Mouse (Mus musculus): Measurements from ENCODE around the gene Rhbg. TPM values are rescaled to one million over a fixed set of nuclear protein-coding genes. Genes with fewer than 3 reads are reported as not detected.
"Not testable (repeated sequence)": the region's sequence is repeated elsewhere in the genome, so short reads cannot be mapped to it uniquely, and the experiment has no call there.

The Rhbg gene
- 15.8 and 20.1 TPM in 2 replicates for polyA plus RNA-seq (2015; fragmentation: Nextera tagmentation; extraction: Ambion mirVana)

GRCm38 (mm10) chr3:88254268-88254926 is at the start of gene Rhbg:
TSS of gene Rhbg (minus strand) at chr3:88254709.
- H3K4me2 ChIP-seq (replicated peaks) = peak within 1 kb of the TSS; percentile 69
- H3K4me3 ChIP-seq (replicated peaks) = peak within 1 kb of the TSS; percentile 45
- no peak for ATAC-seq (ENCODE audit: insufficient number of reproducible peaks, low FRiP score, low TSS enrichment, low read depth)
- H3K4me1 ChIP-seq = peaks cover 8% of the 10 kb centered on the region
- peaks cover 37% of the 10 kb centered on the region for H3K27me3 ChIP-seq
- H3K9me3 ChIP-seq (replicated peaks) = no peaks in the 10 kb centered on the region
- H3K9ac ChIP-seq = peak within 1 kb of the TSS; percentile 26; the same call in 1 of the 2 replicates
- no peak within 1 kb of the TSS for H3K27ac ChIP-seq (replicated peaks)
- WGBS = 2% methylated on average over 34 of the region's 34 CpGs
- H3K36me3 ChIP-seq = no peaks in the 10 kb centered on the region

- Histone ChIP-seq H3K27me3 (no peaks in the 10 kb centered on the region), H3K4me3 (replicated peaks) (no peak overlapping the region), H3K4me2 (replicated peaks) (no peak overlapping the region), H3K9ac (no peak overlapping the region), H3K36me3 (peaks cover 47% of the 10 kb centered on the region), H3K27ac (replicated peaks) (no peak overlapping the region), H3K4me1 (peaks cover 12% of the 10 kb centered on the region), H3K9me3 (replicated peaks) (no peaks in the 10 kb centered on the region)
- WGBS = 92% methylated on average over 1 of the region's 1 CpGs
- ATAC-seq (ENCODE audit: insufficient number of reproducible peaks, low FRiP score, low TSS enrichment, low read depth) = no peak
Observed at GRCm38 (mm10) chr3:88299172-88299571, 44.7 kb upstream of the Rhbg start.

- Histone ChIP-seq H3K4me1 (peaks cover 12% of the 10 kb centered on the region), H3K4me2 (replicated peaks) (peak overlapping the region; percentile 68), H3K27me3 (no peaks in the 10 kb centered on the region), H3K36me3 (peaks cover 32% of the 10 kb centered on the region), H3K9ac (peak overlapping the region; percentile 74), H3K9me3 (replicated peaks) (no peaks in the 10 kb centered on the region), H3K27ac (replicated peaks) (peak overlapping the region; percentile 94), H3K4me3 (replicated peaks) (peak overlapping the region; percentile 82)
- WGBS = under 1% methylated on average over 30 of the region's 30 CpGs
- ATAC-seq (ENCODE audit: insufficient number of reproducible peaks, low FRiP score, low TSS enrichment, low read depth) = no peak
Observed at GRCm38 (mm10) chr3:88297321-88297851, 42.9 kb upstream of the Rhbg start.

GRCm38 (mm10) chr3:88296561-88297318 is 42.2 kb upstream of the Rhbg start, which contains the start of the genes Tsacc and Cct3:
TSS of gene Tsacc (minus strand) at chr3:88296999.
TSS of gene Cct3 (plus strand) at chr3:88297116.
- H3K27me3 ChIP-seq = no peaks in the 10 kb centered on the region
- H3K36me3 ChIP-seq = peaks cover 27% of the 10 kb centered on the region
- H3K9ac ChIP-seq = peak within 1 kb of the TSS; percentile 74
- H3K9me3 ChIP-seq (replicated peaks) = no peaks in the 10 kb centered on the region
- H3K27ac ChIP-seq (replicated peaks) = peak within 1 kb of the TSS; percentile 94
- peak; percentile 100 for ATAC-seq (ENCODE audit: insufficient number of reproducible peaks, low FRiP score, low TSS enrichment, low read depth)
- H3K4me1 ChIP-seq = peaks cover 12% of the 10 kb centered on the region
- H3K4me3 ChIP-seq (replicated peaks) = peak within 1 kb of the TSS; percentile 82
- WGBS = under 1% methylated on average over 44 of the region's 44 CpGs
- H3K4me2 ChIP-seq (replicated peaks) = peak within 1 kb of the TSS; percentile 68

GRCm38 (mm10) chr3:88296110-88296560 is 41.6 kb upstream of the Rhbg start:
- no peak for ATAC-seq (ENCODE audit: insufficient number of reproducible peaks, low FRiP score, low TSS enrichment, low read depth)
- Histone ChIP-seq H3K9ac (peak overlapping the region; percentile 37; the same call in 1 of the 2 replicates), H3K4me2 (replicated peaks) (peak overlapping the region; percentile 63), H3K4me3 (replicated peaks) (peak overlapping the region; percentile 82), H3K36me3 (peaks cover 21% of the 10 kb centered on the region), H3K4me1 (peaks cover 12% of the 10 kb centered on the region), H3K27ac (replicated peaks) (peak overlapping the region; percentile 92), H3K9me3 (replicated peaks) (no peaks in the 10 kb centered on the region), H3K27me3 (no peaks in the 10 kb centered on the region)
- 1% methylated on average over 12 of the region's 12 CpGs for WGBS

- not testable (repeated sequence) for ATAC-seq (ENCODE audit: insufficient number of reproducible peaks, low FRiP score, low TSS enrichment, low read depth); H3K4me3 ChIP-seq (replicated peaks); H3K9ac ChIP-seq; H3K27me3 ChIP-seq; H3K27ac ChIP-seq (replicated peaks); H3K9me3 ChIP-seq (replicated peaks)
- peaks cover 13% of the 10 kb centered on the region for H3K36me3 ChIP-seq
- H3K4me1 ChIP-seq = peaks cover 12% of the 10 kb centered on the region
- WGBS = 74% methylated on average over 1 of the region's 1 CpGs
- peak overlapping the region; percentile 63; the same call in 1 of the 2 replicates for H3K4me2 ChIP-seq (replicated peaks)
Observed at GRCm38 (mm10) chr3:88295272-88295671, 40.8 kb upstream of the Rhbg start.

GRCm38 (mm10) chr3:88291970-88292369 is 37.5 kb upstream of the Rhbg start:
- no peak for ATAC-seq (ENCODE audit: insufficient number of reproducible peaks, low FRiP score, low TSS enrichment, low read depth)
- no peak overlapping the region for H3K9ac ChIP-seq
- no peaks in the 10 kb centered on the region for H3K27me3 ChIP-seq
- 50% methylated on average over 4 of the region's 4 CpGs for WGBS
- 0 out of 2 replicates have a peak, but pooled peaks cover 3% of the 10 kb centered on the region for H3K4me1 ChIP-seq
- H3K27ac ChIP-seq (replicated peaks) = no peak overlapping the region
- no peak overlapping the region for H3K4me3 ChIP-seq (replicated peaks)
- H3K36me3 ChIP-seq = no peaks in the 10 kb centered on the region
- H3K9me3 ChIP-seq (replicated peaks) = no peaks in the 10 kb centered on the region
- H3K4me2 ChIP-seq (replicated peaks) = no peak overlapping the region

GRCm38 (mm10) chr3:88288133-88288713 is 33.7 kb upstream of the Rhbg start:
- not testable (repeated sequence) for H3K4me2 ChIP-seq (replicated peaks); H3K9ac ChIP-seq; H3K27me3 ChIP-seq; H3K27ac ChIP-seq (replicated peaks); H3K4me3 ChIP-seq (replicated peaks); H3K36me3 ChIP-seq; H3K4me1 ChIP-seq; H3K9me3 ChIP-seq (replicated peaks); ATAC-seq (ENCODE audit: insufficient number of reproducible peaks, low FRiP score, low TSS enrichment, low read depth)
- 78% methylated on average over 8 of the region's 10 CpGs for WGBS

- H3K27ac ChIP-seq (replicated peaks) = no peak within 1 kb of the TSS
- ATAC-seq (ENCODE audit: insufficient number of reproducible peaks, low FRiP score, low TSS enrichment, low read depth) = no peak
- WGBS = 94% methylated on average over 4 of the region's 4 CpGs
Observed at GRCm38 (mm10) chr3:88287110-88287509, 32.6 kb upstream of the Rhbg start, which contains the start of gene Gm38392. TSS of gene Gm38392 (minus strand) at chr3:88287210.

GRCm38 (mm10) chr3:88285565-88285895 is 31.0 kb upstream of the Rhbg start:
- H3K36me3 ChIP-seq; H3K27ac ChIP-seq (replicated peaks); H3K9me3 ChIP-seq (replicated peaks); H3K4me2 ChIP-seq (replicated peaks); ATAC-seq (ENCODE audit: insufficient number of reproducible peaks, low FRiP score, low TSS enrichment, low read depth); H3K9ac ChIP-seq; H3K4me1 ChIP-seq; H3K27me3 ChIP-seq; H3K4me3 ChIP-seq (replicated peaks): not testable (repeated sequence)
- WGBS = 100% methylated on average over 2 of the region's 2 CpGs

More at GRCm38 (mm10) chr3:88287110-88287509, 32.6 kb upstream of the Rhbg start, which contains the start of gene Gm38392:
- H3K27me3 ChIP-seq = no peaks in the 10 kb centered on the region
- no peaks in the 10 kb centered on the region for H3K4me1 ChIP-seq
- H3K4me2 ChIP-seq (replicated peaks) = no peak within 1 kb of the TSS
- H3K36me3 ChIP-seq = no peaks in the 10 kb centered on the region
- H3K4me3 ChIP-seq (replicated peaks) = no peak within 1 kb of the TSS
- no peak within 1 kb of the TSS for H3K9ac ChIP-seq
- no peaks in the 10 kb centered on the region for H3K9me3 ChIP-seq (replicated peaks)
